Mouse (Mus musculus): ENCODE measurements around the gene Nod1.

DNA sequence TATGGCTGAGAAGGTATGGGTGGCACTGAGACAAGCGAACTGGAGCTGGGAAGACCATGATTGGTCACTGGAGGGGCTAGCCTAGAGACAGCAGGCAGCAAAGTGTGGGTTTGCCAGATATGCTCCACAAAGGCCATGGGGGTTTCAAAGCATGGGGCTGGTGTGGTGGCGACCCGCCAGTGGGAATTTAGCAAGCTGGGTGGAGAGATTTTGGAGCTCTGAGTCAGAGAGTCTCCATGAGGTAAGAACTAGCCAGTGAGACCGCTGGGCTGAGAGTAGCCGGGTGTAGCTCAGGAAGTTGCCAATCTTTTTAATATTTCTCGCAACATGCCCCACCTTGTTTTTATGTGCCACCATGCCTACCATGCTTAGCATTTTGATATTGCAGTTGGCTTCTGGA lies 15.7 kb upstream of the Nod1 start:
- TF ChIP-seq POLR2A (IDR thresholded peaks at IDR 0.05; ENCODE audit: control insufficient read depth, extremely low read depth, insufficient read depth, low read length, poor library complexity): no peak
- no peak for TF ChIP-seq CTCF (IDR thresholded peaks at IDR 0.05; ENCODE audit: borderline replicate concordance, control insufficient read depth, extremely low read depth, insufficient read depth, low read length, poor library complexity)

Data from thymus, adult 2 months (tissue).